Mouse (Mus musculus) frontal cortex, postnatal 36 days (tissue): Measurements from ENCODE around the gene St8sia2.

Experiments
- DNase-seq, 2 experiments: peaks; one replicate each; pipeline ENCODE4 v3.0.0; 2022; ENCODE audit warnings: low spot score in 2 of 2

St8sia2 gene

GRCm38 (mm10) chr7:74013601-74014175, at the start of gene St8sia2:
Gene St8sia2, minus strand, starts transcription at chr7:74013690.
- DNase-seq: no peak

- no peak for DNase-seq
Observed at GRCm38 (mm10) chr7:74061076-74061475, 47.6 kb upstream of the St8sia2 start.

DNA sequence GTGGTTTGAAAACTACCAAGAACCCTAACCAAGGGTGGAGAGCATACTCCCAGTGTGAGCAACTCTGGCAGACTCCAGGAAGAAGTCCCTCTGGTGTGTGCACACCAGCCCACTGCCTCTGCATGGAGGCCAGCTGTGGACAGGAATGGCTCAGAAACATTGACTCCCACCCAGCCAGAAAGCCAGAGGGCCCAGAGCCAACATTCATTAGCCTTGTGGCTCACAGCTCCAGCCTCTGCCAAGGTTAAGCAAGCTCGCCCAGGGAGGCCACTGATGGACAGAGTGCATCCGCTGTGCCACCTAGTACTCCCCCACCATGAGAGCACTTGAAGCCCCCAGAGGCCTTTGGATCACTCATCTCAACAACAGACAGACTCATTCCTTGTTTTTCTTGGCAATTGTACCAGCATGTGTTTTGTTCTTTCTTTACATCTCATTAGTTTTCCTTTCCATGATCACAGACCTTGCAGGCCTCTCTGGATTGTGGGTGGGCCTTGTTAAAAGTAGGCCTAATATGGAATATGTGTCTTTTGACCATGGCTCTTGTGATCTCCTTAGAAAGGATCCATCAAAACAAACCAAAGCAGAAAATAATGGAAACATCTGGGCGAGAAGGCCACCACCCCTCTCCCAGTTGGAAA, 46.9 kb upstream of the St8sia2 start:
- DNase-seq: no peak

DNA sequence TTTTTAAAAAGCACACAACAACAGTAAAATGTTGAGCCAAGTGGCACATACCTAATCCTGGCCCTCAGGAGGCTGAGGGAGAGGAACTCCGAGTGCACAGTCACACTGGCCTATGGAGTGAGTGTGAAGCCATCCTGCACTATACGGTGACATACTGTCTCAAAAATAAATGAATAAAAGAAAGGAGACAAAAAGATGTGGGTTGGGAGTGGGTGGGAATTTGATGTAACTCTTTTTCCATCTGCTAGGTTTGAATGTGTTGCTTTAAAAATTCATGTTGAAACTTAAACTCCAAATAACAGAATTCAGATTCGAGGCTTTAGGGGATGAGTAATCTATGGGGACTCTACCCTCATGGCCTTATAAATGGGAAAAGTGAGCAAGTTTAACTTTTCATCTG, 46.2 kb upstream of the St8sia2 start:
- DNase-seq: no peak

DNA sequence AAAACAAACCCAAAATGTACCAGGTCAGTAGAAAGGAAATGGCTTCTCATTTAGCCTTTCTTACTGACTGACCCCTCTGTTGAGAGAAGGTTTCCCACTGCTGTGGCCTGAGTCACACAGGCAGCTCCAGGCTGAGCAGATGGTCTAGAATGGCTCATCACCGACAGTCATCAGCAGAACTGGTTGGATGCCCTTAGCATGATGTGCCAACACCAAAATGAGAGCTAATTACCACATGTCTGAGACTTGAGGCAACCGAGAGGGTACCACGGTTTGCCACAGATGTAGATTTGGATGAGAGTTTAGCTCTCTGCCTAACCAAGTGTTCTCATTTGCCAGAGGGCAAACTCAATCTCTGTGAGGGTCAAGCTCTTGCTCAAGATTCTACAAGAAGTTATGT, 42.3 kb upstream of the St8sia2 start:
- DNase-seq: no peak

- no peak for DNase-seq
Observed at GRCm38 (mm10) chr7:74047591-74047990, 34.1 kb upstream of the St8sia2 start.

GRCm38 (mm10) chr7:74045166-74045957, 31.9 kb upstream of the St8sia2 start:
- DNase-seq: no peak

DNA sequence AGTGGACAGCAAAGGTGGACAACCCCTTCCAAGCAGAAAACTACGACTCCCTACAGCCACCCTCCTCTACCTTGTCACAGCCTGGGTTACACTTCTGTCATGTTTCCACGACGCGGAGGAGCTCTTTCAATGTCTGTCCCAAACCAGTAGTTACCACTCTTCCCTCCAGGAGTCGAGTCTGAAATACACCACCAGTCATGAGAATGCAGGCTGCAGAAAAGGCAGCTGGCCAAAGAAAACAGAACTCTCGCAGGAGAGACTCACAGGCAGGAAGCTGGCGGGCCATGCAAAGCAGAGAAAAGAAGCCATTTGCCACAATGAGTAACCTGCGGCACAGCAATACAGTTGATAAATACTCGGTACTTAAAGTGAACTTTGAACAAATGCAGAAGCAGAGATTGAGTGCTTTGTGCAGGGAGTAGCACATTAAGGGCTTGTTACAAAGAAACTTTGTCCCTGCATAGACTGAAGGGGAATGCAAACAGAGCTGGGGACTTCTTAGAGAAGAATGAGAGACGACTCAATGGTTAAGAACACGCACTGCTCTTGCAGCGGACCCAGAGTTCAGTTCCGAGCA, 30.2 kb upstream of the St8sia2 start:
- DNase-seq: no peak

GRCm38 (mm10) chr7:74025007-74025406, 11.5 kb upstream of the St8sia2 start:
- peak in 1 of 2 experiments; percentile 54 for DNase-seq

DNA sequence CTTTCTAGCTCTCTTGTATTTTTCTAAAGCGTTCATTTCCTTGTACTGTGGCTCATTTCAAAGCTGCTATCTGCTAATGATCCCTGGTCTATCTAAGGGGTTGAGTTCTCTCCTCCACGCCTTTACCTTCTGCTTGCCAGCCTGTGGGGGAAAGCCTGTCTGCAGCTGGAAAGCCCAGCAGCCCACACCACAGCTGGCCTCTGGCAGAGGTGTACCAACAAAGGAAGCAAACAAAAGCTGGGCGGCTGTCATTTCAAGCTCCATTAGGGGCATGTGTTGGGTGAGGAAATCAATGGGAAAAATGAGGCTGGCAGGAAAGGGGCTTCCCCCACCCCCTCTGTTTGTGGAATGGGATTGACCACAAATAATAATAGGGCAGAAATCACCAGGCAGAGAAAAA, 10.7 kb upstream of the St8sia2 start:
- no peak for DNase-seq

DNA sequence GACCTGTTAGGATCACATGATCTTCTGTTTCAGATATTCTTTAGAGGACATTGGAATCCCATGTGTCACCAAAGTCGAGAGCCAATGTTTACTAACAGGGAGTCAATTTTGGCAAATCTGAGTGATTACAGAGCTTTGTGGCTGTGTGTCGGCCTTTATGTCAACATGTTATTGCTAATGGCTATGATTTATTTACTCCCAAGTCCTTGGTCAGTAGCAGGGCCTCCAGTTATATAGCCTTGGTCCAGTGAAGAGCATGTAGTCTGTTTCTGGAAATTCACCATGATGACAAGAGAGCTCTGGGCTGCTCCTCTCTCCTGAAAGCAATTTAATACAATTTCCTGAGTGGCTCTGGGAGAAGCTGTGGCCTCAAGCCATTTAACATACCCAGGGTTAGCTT, 9.1 kb upstream of the St8sia2 start:
- DNase-seq: no peak

GRCm38 (mm10) chr7:74021771-74022170, 8.3 kb upstream of the St8sia2 start:
- DNase-seq: no peak

- no peak for DNase-seq
Observed at GRCm38 (mm10) chr7:74016613-74017012, 3.1 kb upstream of the St8sia2 start.

DNA sequence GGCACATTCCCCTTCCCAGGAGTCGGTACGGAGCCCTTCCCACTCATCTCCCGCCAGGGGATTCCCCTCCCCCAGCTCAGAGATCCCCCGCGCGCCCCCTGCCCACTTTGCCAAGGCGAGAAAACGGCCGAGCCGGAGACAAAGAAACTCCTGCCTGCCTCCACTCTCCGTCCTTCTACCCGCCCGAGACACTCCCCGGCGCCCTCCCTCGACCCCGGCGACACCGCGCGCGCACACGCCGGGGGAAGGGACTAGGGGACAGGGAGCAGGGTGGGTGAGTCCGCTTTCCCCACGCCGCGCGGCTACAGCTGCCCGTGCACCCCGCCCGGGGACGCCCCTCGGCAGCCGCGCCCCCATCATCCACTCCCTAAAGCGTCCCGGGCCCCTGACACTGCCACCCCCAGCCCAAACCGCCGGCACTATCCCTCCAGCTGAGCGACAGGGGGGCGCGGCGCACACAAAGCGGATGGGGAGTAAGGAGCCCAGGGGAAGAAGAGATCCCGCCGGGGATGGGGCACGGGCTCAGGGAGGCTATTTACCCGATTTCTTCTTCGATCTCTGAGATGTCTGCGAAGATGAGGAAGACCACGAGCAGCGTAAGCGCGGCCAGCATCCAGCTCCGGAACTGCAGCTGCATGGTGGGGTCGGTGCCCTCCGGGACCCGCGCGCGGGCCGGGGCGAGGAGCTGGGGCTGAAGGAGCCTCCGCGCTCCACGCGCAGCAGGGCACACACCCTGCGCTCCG, 461 bp downstream of the St8sia2 start:
- peak in 1 of 2 experiments; percentile 11 for DNase-seq

- DNase-seq: no peak
Observed at GRCm38 (mm10) chr7:74011976-74012857, 1.3 kb downstream of the St8sia2 start.

GRCm38 (mm10) chr7:74008946-74009542, 4.4 kb downstream of the St8sia2 start:
- no peak for DNase-seq

DNA sequence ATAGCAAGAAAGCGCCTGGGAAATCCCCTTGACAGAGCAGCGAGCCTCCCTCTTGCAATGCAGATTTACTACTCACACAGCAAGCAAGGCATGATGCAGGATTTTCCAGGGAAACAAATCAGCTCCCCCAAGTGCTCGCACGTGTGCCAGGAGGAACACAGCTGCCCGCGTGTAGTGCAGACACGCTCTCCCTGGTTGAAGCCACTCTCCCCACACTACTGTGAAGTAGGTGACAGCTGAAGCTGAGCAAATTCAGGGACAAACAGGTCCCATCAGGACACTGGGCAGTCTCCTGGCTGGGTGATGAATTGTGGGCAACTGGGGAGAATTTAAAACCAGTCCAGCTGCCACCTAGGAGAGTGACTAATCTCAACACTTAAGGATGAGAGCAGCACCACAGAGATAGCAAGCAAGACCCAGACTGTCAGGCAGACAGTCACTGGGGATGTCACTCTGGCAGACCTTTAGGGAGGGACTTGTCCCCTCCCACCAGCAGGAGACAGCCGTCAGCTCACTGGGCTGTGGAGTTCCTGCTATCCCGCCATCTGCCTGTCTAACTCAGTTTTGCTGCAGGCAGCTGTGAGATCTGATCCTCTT, 6.6 kb downstream of the St8sia2 start:
- DNase-seq: peak in 1 of 2 experiments; percentile 36

DNA sequence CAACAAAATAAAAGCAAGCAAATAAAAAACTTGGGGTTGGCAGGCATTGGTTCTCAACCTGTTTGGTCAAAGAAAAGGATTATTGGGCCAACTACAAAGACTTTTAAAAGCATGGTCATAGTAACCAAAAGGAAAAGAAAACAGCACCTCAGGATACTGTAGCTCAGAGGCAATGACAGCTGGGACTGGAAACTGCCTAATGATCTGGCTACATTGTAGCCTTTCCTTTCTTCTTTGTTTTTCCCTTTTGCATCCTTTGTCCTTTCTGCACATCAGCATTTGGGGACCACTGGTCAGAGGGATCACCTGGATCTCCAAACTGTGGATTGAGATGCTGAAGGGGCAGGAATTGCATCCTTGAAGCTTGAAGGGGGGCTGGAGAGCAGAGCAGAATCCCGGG, 7.1 kb downstream of the St8sia2 start:
- no peak for DNase-seq

GRCm38 (mm10) chr7:74000743-74001510, 12.6 kb downstream of the St8sia2 start:
- no peak for DNase-seq
